Mouse (Mus musculus) adrenal gland, postnatal 14 days (tissue): ENCODE results near the gene Gm11567. TPM values are rescaled to one million over a fixed set of nuclear protein-coding genes. Genes with fewer than 3 reads are reported as not detected.
"Not testable (repeated sequence)": the region's sequence is repeated elsewhere in the genome, so short reads cannot be mapped to it uniquely, and the experiment has no call there.

Experiments used
- DNase-seq: peaks from one replicate; pipeline ENCODE4 v3.0.0; 2021; ENCODE audit warnings: mixed read lengths
- long read RNA-seq, 2 experiments: library from polyadenylated mRNA; stranded (forward); transcript quantifications; one replicate each; pipeline ENCODE4 v2.0.0; 2021
- total RNA-seq: library from RNA; stranded (reverse); gene quantifications from 2 replicates; pipeline ENCODE4 v1.2.3, GENCODE M21; 2021

Gene Gm11567
- not detected in 2 replicates for total RNA-seq
- long read RNA-seq, experiment 1, result 0 reads
- long read RNA-seq, experiment 2, result 0 reads

DNA sequence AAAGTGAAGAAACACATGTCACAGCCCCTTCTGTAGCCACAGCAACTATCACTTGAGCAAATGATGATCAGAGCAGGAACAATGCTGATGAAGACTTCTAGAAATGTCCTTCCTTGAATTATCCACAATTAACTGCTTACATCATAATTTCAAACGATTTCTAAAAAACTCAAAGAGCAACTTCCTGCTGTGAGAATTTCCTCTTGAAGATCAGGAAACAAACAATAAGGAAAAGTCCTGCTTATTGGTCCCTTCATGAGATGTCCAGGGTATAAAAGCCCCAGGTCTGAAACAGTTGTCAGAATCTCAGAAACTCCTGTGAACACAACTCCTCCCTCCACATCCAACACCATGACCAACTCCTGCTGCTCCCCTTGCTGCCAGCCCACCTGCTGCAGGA lies at the start of gene Gm11567:
Gene Gm11567, plus strand, starts transcription at position 301 of the 400 bp plus-strand sequence.
- DNase-seq, result not testable (repeated sequence)

GRCm38 (mm10) chr11:99837966-99838365 lies 41.0 kb upstream of the Gm11567 start, which contains the start of gene 2300003K06Rik:
Gene 2300003K06Rik (minus strand): TSS chr11:99838066.
- no peak for DNase-seq

- DNase-seq, result no peak
Observed at GRCm38 (mm10) chr11:99842185-99842584, 36.8 kb upstream of the Gm11567 start.

DNA sequence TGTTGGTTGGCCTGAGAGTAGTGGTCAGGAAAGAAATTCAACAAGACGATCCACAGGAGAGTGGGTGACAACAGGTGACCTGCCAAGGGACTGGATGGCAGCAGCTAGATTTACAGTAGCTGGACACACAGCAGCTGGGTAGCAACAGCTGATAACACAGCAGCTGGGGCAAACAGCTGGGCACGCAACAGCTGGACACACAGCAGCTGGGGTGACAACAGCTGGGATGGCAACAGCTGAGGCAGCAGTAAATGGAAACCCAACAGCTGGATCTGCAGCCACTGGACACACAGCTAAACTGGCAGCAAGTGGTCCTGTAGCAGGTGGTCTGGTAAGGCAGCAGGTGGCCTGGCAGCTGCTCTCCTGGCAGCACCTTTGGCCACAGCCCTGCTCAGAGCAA lies 32.2 kb upstream of the Gm11567 start:
- DNase-seq, result no peak

GRCm38 (mm10) chr11:99851508-99851907 lies 27.5 kb upstream of the Gm11567 start, which contains the start of gene Krtap4-16:
Gene Krtap4-16 (minus strand): TSS chr11:99851608.
- DNase-seq, result no peak

GRCm38 (mm10) chr11:99854121-99854520 lies 24.9 kb upstream of the Gm11567 start:
- peak; percentile 10 for DNase-seq

- no peak for DNase-seq
Observed at GRCm38 (mm10) chr11:99857617-99858016, 21.4 kb upstream of the Gm11567 start, which contains the start of gene Gm11568. Gene Gm11568 (plus strand): TSS chr11:99857917.

- no peak for DNase-seq
Observed at GRCm38 (mm10) chr11:99858761-99859160, 20.2 kb upstream of the Gm11567 start.

- not testable (repeated sequence) for DNase-seq
Observed at GRCm38 (mm10) chr11:99864176-99864575, 14.8 kb upstream of the Gm11567 start, which contains the start of gene Gm11559. Gene Gm11559 (plus strand): TSS chr11:99864476.

DNA sequence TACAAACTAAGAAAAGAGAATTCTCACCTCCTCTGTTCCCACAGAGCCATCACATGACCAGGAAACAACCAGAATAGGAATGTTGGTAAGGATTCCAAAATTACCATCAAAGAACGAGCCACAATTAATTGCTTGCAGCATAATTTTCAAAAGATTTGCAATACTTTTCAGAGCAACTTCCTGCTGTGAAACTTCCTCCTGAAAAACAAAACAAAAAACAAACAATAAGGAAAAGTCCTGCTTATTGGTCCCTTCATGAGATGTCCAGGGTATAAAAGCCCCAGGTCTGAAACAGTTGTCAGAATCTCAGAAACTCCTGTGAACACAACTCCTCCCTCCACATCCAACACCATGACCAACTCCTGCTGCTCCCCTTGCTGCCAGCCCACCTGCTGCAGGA lies 5.9 kb upstream of the Gm11567 start, which contains the start of gene Krtap9-1:
Gene Krtap9-1, plus strand, starts transcription at position 301 of the 400 bp plus-strand sequence.
- DNase-seq, result not testable (repeated sequence)

GRCm38 (mm10) chr11:99907620-99908019 lies 28.6 kb downstream of the Gm11567 start, which contains the start of gene Krtap31-1:
Gene Krtap31-1 (plus strand): TSS chr11:99907920.
- DNase-seq, result no peak

DNA sequence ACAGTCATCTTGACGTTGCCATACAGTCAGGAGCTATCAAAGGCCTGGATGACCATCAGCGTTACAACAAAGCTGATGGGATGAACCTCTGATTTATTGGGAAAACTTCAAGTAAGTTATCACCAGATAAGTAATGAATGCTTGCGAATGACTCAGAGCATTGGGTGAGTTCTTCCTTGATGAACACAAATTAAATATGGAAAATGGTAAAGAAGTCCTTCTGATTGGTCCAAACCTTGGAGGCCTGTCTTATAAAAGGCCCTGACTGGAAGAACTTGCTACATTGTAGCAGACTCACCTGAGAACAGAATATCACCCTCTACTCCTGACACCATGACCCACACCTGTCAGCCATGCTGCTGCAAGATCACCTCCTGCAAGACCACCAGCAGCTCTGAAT lies 35.5 kb downstream of the Gm11567 start, which contains the start of gene Gm11565:
Gene Gm11565, plus strand, starts transcription at position 301 of the 400 bp plus-strand sequence.
- no peak for DNase-seq

Other genes with a start within 250 kb of the Gm11567 start
- not detected in 2 replicates for gene Krtap4-2, start 244.1 kb upstream of the Gm11567 start, total RNA-seq
- gene Krtap4-7, start 235.1 kb upstream of the Gm11567 start, total RNA-seq, result not detected in 2 replicates
- not detected in 2 replicates for gene Gm11555, start 229.0 kb upstream of the Gm11567 start, total RNA-seq
- not detected in 2 replicates for gene Gm11563, start 220.2 kb upstream of the Gm11567 start, total RNA-seq
- gene Krtap4-6, start 213.2 kb upstream of the Gm11567 start, total RNA-seq, result not detected in 2 replicates
- not detected in 2 replicates for gene Gm14190, start 188.4 kb upstream of the Gm11567 start, total RNA-seq
- not detected in 2 replicates for gene Gm14180, start 144.9 kb upstream of the Gm11567 start, total RNA-seq
- not detected in 2 replicates for gene Gm11595, start 106.3 kb upstream of the Gm11567 start, total RNA-seq
- gene Krtap4-8, start 98.5 kb upstream of the Gm11567 start, total RNA-seq, result not detected in 2 replicates
- not detected in 2 replicates for gene Krtap4-9, start 94.0 kb upstream of the Gm11567 start, total RNA-seq
- not detected in 2 replicates for gene Gm11596, start 85.7 kb upstream of the Gm11567 start, total RNA-seq
- gene Gm11569, start 80.3 kb upstream of the Gm11567 start, total RNA-seq, result not detected in 2 replicates
- gene Gm11554, start 74.7 kb upstream of the Gm11567 start, total RNA-seq, result not detected in 2 replicates
- gene Krtap4-13, start 69.3 kb upstream of the Gm11567 start, total RNA-seq, result not detected in 2 replicates
- gene Gm11564, start 63.5 kb upstream of the Gm11567 start, total RNA-seq, result not detected in 2 replicates
- gene 2300003K06Rik, start 41.1 kb upstream of the Gm11567 start, total RNA-seq, result not detected in 2 replicates
- gene Krtap4-16, start 27.6 kb upstream of the Gm11567 start, total RNA-seq, result not detected in 2 replicates
- not detected in 2 replicates for gene Gm11568, start 21.3 kb upstream of the Gm11567 start, total RNA-seq
- gene Gm11559, start 14.7 kb upstream of the Gm11567 start, total RNA-seq, result not detected in 2 replicates
- gene Krtap9-1, start 5.8 kb upstream of the Gm11567 start, total RNA-seq, result not detected in 2 replicates
- not detected in 2 replicates for gene Krtap31-1, start 28.7 kb downstream of the Gm11567 start, total RNA-seq
- gene Gm11565, start 35.6 kb downstream of the Gm11567 start, total RNA-seq, result not detected in 2 replicates
- not detected in 2 replicates for gene Krtap31-2, start 57.1 kb downstream of the Gm11567 start, total RNA-seq
- not detected in 2 replicates for gene Krtap9-5, start 69.3 kb downstream of the Gm11567 start, total RNA-seq
- gene Krtap29-1, start 99.9 kb downstream of the Gm11567 start, total RNA-seq, result not detected in 2 replicates
- not detected in 2 replicates for gene Krtap16-1, start 107.4 kb downstream of the Gm11567 start, total RNA-seq
- gene Krtap17-1, start 114.8 kb downstream of the Gm11567 start, total RNA-seq, result not detected in 2 replicates
- gene Krt33a, start 137.0 kb downstream of the Gm11567 start, total RNA-seq, result not detected in 2 replicates
- gene Krt33b, start 150.7 kb downstream of the Gm11567 start, total RNA-seq, result not detected in 2 replicates
- gene Krt34, start 162.4 kb downstream of the Gm11567 start, total RNA-seq, result not detected in 2 replicates
- gene Krt31, start 171.4 kb downstream of the Gm11567 start, total RNA-seq, result not detected in 2 replicates
- gene Krt32, start 209.0 kb downstream of the Gm11567 start, total RNA-seq, result not detected in 2 replicates
- not detected in 2 replicates for gene Krt35, start 217.1 kb downstream of the Gm11567 start, total RNA-seq
- gene Krt36, start 226.4 kb downstream of the Gm11567 start, total RNA-seq, result 0.19 TPM in 1 of 2 replicates, not detected in the other
- gene Krt13, start 242.4 kb downstream of the Gm11567 start, total RNA-seq, result not detected in 2 replicates